Mouse (Mus musculus): ENCODE measurements around the gene Hadhb.

GRCm38 (mm10) chr5:30137271-30137670, 17.8 kb upstream of the Hadhb start:
- TF ChIP-seq UBTF (IDR thresholded peaks at IDR 0.05; ENCODE audit: low read depth, low read length) = no peak
- no peak for TF ChIP-seq EP300 (IDR thresholded peaks at IDR 0.05; ENCODE audit: low read length)
- no peak for TF ChIP-seq CHD2 (IDR thresholded peaks at IDR 0.05; ENCODE audit: low read length)
- TF ChIP-seq HCFC1 (IDR thresholded peaks at IDR 0.05; ENCODE audit: low read depth, low read length) = no peak
- no peak for TF ChIP-seq MAFK (IDR thresholded peaks at IDR 0.05; ENCODE audit: insufficient replicate concordance, low read length)
- TF ChIP-seq RAD21 (IDR thresholded peaks at IDR 0.05; ENCODE audit: low read depth, low read length) = no peak
- TF ChIP-seq NELFE (IDR thresholded peaks at IDR 0.05; ENCODE audit: low read depth, low read length) = no peak
- no peak for TF ChIP-seq CTCF (conservative IDR thresholded peaks at IDR 0.05 in 1 of 2, IDR thresholded peaks at IDR 0.05 in 1 of 2; ENCODE audit: low read depth in 2 of 2, low read length in 2 of 2)
- TF ChIP-seq ZNF384 (IDR thresholded peaks at IDR 0.05; ENCODE audit: low read depth, low read length) = no peak
